Mouse (Mus musculus): ENCODE results near the gene Pars2.

Gene Pars2

DNA sequence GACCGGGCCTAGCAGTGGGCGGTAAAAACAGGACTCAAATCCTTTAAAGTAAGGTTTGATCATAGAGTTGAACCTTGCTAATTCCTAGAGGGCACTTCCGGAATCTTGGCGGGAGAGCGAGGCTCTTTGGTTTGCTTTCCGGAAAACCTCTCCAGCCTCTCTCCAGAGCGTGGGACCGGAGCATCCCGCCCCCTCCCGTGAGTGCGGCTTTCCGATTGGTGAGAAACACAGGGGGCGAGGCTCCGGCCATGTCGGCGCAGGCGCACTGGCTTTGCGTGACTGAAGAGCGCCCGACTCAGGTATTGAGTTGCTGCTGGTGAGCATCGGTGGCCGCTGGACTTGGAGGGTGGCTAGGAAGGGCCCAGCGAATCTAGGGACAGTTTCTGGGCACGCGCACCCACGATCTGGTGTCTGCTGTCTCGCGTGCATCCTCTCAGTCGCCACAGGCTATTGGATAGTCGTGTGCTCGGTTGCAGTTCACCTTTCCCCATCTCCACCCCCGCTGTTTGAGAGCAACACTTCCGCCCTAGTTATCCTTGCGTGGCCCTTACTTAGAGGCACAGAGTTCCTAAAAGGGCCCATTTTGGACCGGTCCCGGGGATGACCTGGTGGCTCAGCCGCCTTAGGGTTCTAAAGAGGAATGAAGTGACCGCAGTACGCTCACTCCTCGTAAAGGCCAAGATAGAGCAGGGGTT is at the start of gene Pars2:
Gene Pars2 (plus strand): TSS at position 237 of the 695 bp plus-strand sequence.
- DNase-seq: peak; percentile 98

DNA sequence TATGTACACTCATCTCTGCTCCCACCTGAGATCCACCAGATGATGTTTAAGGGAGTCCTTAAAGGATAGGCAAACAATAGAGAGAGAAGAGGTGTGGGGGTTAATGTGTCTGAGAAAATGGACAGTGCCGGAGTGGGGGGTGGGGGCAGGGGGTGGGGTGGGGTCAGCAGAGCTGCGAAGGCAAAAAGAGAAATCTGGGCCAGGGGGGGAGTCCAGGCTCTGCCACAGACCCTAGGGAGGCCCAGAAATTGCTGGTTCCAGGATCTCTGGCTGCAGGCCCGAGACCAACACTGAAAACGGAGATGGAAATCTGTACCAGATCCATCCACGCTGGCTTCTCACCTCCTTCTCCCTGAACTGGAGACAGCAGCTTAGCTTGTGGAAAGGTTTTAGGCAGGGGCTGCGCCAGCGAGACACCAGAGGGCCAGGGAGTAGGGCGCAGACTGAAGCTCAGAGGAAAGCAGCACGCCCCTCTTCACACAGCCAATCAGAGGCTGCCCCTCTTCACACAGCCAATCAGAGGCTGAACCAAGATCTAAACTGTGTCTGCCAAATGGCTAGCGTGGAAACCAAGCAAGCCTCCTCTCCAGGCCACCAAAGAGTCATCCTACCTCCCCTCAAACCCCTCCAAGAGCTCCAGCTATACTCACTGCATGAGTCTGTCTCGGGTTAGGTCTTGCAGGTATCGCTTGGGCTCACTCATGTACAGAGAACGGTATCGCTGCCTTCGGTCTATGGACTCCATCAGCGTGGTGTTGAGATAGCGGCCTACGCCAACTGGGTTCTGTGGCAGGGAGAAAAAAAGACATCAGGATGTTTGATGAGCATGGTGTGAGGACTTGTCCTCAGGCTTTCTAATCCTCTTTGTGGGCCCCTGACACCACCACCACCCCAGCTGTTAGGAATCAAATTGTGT is 44.0 kb upstream of the Pars2 start:
- no peak for DNase-seq

DNA sequence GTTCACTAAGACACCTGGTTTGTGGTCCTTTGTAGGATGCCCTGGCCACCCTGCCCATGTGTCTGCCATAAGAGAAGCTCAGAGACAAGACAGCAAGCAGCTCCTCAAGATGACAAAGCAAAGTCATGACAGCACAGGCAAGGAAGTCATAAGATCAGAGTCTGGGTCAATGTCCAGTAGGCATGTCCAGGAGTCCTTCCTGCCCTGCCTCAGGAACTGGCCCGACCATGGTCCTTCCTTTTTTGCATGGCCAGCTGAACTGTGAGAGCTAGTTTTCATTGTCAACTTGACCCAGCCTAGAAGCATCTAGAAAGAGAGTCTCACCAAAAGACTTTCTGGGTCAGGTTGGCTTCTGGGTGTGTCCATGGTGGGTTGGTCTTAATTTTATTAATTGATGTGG is 43.0 kb upstream of the Pars2 start:
- no peak for DNase-seq

DNA sequence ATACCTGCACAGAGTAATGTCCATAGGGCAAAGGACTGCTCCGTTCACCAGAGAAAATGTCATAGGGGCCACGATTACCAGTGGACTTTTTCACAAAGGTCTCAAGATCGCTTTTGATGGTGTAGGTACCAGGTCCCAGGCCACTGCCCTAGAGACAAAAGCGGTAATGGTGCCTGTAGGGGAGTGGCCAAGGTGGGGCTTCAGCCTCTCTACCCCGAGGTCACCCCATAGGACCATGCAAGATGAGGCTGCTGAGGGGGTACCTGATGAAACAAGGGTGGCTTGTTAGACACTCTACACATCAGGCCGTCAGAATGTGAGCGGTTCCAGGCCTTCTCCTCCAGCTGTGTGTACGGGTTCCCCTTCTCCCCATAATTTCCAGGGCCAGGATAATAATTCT is 37.8 kb upstream of the Pars2 start:
- DNase-seq: no peak

DNA sequence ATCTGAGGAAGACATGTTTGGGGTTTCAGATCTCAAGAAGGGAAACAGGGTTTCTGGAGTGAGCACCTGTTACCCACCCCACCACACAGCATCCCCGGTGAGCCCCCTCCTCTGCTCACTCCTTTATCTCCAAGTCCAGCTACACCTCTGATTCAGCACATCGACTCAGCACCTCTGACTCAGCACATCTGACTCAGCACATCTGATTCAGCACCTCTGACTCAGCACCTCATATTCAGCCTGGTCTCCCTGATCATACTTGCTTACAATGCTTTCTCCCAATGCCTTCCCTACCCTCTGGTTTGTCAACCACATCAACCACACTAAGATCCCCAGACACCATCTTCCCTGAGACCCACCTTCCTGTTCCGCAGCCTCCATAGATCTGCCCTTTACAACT is 37.3 kb upstream of the Pars2 start:
- no peak for DNase-seq

DNA sequence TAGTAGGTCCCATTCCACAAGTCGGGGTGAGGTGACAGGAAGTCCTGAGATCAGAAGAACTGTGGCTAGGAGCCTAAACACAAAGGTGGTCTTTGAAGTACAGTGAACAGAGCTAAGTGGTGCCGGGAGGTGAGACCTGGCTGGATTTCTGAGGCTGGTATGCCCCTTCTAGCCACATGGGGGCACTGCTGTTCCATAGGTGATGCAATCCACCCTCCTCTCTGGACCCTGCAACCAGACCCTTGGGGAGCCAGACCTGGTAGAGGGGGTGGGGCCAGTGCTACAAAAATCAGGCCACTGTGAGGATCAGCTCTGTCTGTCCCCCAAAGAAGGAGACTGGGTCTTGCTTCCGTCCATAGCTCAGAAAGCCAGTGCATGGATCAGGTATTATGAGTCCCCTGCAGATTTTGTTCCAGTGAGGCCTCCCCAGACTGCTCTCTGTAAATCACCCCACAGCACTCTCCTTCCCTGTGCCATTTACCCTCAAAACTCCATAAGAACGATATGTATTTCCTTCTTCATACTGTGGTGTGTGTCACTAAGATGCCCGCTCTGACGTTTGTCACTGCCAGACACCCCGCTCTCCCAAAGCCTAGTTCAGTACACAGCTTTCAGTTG is 36.6 kb upstream of the Pars2 start:
- DNase-seq: peak; percentile 81

DNA sequence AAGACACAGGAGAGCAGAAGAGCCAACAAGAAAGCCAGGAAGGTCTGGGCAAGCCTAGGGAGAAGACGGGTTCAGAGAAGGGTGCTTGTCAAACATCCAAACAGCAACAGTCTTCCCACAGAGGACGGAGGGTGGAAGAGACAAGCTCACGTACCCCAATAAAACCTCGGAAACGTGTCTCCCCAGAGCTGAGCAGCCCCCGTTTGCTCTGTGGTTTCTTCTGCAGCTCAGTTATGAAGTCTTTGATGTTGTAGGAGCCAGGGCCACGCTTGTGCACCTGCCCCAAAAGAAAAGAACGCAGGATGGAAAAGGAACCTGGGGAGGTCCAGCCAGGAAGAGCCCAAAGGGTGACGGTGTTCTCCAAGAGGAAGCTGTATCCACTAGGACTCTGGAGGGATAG is 36.0 kb upstream of the Pars2 start:
- DNase-seq: no peak

DNA sequence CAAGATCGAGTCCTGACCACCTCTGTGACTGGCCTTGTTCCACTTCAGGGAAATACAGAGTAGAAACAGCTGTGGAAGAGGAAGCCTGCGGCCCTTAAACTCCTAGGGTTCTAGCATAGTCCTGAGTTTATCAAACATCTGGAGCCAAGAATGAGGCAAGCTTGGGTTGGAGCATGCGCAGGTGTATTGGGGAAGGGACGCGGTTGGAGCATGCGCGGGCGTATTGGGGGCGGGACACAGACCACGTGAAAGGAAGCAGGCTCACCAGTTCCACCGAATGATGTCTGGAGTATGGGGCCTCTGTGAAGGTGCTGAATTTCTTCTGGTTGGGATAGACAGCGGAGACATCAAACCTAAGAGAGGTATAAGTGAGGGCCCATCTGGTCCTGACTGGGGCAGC is 35.2 kb upstream of the Pars2 start:
- no peak for DNase-seq

DNA sequence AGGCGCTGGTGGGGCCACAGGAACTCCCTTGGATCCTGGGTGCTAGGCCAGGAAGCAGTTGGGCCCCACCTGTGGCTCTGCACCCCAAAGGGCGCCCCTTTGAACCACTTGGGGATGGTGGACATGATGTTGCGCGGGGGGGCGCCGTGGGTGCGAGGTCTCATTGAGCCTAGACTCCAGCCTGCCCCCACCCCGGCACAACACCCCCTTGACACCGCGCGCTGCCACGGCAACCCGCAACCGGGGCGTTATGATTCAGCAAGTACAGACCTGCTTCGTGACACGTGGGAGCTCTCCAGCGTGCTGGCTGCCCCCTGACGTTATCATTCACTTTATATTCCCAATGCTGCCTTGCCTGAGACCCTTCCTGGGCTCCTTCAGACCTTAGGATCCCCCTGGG is 33.8 kb upstream of the Pars2 start, which contains the start of gene Lexm:
Gene Lexm (minus strand): TSS at position 186 of the 400 bp plus-strand sequence.
- peak; percentile 37 for DNase-seq

DNA sequence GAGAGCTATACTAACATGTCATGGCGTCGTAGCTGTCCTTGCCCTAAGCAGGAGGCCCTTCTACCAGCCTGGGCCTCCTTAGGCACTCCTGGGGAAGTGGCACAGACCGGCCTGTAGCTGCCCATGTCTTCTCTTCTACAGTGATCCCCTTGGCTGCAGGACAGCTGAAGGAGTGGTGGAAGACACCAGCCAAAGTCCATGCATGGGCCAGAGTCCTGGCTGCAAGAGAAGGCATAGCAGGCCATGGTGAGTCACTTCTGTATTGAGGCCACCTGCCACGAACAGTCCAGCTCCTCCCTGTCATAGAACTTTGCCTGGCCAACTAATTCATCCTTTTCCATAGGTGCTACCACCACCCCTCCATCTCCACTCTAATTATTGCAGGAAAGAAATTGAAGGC is 32.0 kb upstream of the Pars2 start:
- DNase-seq: no peak

DNA sequence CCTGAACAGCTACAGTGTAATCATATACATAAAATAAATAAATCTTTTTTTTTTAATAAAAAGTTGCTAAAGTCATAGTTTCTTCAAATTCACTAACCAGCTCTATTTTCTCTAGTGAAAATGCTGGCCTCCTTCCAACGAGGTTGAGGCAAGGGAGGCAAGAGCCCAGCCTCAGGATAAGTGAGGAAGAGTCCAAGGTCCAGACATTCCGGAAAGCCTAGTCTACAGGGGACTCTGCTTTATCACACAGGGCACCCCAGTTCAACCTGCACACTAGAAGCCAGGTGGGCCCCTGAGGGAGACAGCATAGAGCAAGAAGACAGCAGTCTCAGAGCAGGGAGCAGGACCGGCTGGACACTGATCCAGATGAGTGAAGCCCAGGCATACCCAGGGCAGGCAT is 29.4 kb upstream of the Pars2 start:
- peak; percentile 54 for DNase-seq

DNA sequence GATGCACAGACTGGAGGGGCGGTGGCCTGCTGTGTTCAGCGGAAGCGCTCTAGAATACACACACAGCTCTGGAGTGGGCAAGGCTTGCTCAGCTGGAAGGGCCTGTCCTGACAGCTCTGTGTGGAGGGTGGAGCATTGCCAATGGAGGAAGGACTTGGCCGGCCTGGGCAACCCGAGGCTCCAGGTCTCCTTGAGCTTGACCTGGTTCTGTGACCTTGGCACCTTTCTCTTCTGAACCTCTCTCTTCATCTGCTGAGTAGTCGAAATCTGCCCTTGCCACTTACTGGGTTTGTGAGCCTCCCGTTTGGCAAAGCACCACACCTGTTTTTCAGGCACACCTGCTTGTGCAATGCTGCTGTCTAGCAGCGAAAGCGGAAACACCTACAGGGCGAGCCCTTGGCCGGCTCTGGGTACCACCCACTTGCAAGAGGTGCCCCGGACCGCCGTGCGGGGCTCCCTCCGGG is 28.8 kb upstream of the Pars2 start, which contains the start of gene Ttc22:
Gene Ttc22 (plus strand): TSS at position 403 of the 464 bp plus-strand sequence.
- DNase-seq: peak; percentile 59

DNA sequence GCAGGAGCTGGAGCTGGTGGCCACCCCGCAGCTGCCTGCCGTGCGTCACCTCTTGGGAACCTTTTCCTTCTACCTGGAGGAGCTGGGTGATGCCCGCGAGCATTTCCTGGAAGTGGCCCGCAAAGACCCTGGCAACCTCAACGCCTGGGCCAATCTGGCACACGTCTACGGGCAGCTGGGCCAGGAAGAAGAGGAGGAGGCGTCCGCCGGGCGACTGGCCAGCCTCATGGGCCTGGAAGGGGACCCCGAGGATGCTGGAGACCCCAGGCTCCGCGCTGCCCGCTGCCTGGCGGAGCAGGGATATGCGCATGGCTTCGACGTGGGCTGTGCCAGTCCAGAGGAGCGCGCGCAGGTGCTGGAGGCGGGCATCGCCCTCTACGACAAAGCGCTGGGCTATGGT is 28.2 kb upstream of the Pars2 start:
- DNase-seq: no peak

DNA sequence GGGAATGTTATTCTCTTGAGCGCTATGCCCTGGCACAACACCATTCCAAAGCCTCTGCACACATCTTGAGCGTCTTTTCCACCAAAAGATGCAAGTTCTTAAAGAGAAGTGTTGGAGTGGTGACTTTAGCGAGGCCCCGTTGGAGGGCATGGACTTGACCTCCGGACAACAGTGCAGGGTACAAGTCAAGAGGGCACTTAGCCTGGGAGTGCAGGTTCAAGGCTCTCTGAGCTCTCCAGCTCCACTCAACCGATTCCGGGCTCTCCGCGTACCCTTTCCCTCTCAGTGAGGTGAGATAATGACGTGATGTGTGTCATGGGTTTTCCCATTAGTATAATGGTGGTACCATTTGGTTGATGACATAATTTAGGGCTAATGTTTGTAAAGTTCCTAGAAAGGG is 26.6 kb upstream of the Pars2 start:
- no peak for DNase-seq

DNA sequence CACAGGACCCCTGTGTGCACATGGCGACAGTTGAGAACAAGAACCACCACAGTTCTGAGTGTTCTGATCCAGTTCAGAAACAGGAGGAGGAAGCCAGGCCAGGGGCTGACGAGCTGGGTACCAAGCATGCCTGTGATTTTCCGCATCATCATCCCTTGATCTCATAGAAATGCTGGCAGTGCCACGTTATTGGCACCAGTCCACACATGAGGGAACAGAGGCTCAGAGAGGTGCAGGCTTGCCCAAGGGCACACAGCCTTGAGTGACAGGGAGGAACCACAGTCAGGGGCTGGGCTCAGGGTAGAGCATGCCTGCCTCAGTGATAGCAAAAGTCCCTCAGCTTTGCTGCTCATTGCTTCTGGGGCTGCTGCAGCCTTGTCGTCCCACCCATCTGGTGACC is 23.1 kb upstream of the Pars2 start:
- DNase-seq: no peak

DNA sequence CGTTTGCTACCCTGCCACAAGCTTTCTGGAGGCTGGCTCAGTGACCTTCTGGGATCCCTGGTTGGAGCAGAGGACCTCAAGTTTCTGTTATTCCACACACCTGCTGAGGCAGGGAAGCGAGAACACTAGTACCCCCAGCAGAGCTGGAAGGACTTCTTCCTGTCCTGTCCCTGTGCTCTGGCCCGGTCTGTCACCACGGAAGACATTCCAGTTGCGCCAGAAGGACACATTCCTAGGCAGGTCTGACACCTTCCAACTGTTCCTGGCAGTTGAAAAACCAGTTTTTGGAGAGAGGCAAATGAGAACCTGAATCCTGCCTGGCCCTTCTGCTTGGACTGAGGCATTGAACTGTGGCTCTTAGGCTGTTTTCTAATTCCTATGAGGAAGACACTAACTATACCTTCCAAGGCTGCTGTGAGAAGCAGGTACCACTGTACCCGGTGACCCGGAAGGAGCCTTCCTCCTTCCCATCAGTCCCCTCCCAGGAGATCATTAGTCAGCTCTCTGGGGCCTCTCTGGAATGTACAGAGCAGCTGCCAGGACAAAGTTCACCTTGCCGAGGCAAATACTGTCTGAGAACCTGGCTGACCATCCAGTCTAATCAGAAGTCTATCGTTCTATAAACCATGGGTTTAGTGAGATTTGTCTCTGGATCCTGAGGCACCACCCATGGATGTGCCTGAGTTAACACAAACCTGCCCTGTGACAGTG is 22.1 kb upstream of the Pars2 start:
- peak; percentile 63 for DNase-seq

DNA sequence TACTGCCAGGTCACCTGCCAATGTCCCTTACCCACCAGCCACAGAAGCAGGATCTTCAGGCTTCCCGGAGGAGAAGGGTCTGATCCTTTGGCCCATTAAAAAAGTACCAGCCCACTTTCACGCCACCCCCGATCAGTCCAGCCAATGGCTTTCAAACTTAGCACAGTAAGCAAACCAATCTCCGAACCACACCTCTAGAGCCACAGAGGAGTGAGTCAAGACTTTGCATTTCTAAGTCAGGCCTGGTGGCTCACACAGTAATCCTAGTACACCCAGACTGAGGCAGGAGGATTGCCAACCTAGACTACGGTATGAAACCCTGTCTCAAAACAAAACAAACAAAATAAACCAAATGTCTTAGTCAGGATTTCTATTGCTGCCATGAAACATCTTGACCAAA is 21.5 kb upstream of the Pars2 start:
- peak; percentile 28 for DNase-seq

DNA sequence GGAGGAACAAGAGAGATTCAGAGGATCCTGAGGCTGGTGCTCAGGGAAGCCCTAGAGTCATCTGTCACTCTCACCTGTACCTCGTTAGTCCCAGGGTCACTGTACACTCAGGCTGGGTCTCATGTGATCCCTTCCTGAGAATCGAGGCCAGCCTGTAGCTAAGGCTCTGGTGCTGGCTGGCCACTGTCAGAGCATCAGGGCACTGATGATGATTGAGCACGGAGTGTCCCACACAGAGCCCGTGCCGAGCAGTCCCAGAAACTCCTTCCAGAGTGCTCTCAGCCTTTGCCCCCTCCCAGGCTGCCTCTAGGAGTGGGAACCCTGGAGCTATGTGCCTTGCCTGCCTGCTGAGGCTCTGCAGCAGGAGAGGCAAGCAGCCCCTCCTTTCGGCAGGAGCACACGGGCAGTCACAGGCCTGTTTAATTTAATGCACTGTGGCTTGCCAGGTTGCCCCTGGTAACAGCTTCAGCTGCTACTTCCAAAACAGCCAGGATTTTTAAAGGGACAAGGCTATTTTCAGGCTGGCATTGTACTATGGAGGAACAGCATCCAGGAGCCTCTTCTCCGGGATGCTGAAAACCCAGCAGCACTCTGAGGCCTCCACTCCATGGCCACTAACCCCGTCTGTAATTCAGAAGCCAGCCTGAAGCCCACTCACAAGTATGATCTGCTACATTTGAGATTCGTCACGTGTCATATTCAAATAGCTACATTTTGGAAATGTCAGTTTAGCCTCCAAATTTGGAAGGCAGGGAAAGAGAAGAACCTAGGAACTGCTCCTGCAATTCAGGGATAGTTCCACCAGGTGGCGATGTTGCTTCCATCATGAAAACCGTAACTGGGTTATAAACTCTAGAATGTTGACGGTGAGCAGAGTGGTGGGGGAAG is 20.3 kb upstream of the Pars2 start:
- DNase-seq: peak; percentile 81

DNA sequence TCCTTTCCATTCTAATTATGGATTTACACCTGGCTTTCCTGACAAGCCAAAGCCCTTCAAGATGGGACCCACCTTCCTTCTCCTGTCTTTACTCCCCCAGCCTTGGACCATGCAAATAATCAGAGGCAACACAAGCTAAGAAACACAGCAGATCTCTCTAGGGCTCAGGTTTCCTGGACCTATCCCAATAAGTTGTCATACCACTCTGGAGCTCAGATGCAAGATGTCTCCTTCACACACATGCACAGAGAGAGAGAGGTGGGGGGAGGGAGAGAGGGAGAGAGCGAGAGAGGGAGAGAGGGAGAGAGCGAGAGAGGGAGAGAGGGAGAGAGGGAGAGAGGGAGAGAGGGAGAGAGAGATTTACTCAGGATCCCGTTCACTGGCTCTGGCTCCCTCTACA is 18.6 kb upstream of the Pars2 start:
- DNase-seq: no peak

DNA sequence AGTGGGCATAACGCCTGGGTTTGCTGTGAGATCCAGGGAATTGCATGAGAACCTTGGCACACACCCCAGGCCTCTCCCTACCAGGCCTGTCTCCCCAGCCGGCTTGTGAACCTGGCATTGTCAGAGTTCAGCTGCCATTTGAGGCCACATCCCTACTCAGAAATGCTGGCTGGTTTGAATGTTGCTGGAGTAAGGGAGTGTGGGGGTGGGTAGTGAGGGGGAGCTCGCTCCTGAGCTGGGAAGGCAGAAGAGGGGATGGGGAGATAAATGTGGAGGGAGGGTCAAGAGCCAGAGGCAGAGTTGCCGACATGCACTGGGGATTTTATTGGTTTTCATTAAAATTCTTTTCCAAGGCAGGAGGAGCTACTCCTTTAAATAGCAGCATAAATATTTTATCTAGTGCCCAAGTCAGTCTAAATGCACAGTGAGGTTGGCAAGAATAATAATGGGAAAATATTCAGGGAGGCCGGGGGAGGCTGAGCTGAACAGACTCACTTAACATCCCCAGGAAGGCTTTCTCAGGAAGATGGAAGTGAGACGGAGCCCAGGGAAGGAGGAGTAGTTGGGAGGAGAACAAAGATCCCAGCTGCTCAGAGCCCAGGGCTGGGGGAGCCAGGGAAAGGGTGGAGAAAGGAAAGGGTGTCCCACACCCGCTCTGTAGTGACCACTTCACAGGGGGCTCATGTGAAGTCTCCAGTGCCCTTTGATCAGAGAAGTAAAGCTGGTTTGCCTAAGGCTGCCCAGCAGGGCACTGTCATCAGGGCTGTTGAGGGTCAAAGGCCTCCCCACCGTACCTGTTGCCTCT is 17.4 kb upstream of the Pars2 start:
- peak; percentile 46 for DNase-seq

DNA sequence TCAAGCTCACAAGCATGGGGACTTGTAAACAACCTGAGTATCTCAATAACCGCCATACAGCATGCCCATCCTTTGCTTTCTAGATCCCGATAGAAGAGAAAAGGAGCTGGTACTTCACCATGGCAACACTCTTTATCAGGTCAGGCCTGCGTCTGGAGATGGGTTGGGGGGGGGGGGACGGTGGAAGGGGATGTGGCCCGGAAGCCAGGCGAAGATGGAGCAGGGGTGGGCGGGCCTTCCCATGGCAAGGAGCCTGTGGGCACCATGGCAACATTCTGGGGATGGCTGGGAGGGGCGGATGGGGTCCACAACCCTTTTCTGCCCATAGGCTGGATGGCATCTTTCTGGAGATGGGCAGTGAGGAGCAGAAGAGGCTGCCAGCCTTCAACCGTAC is 16.8 kb upstream of the Pars2 start:
- DNase-seq: no peak

Data from kidney, postnatal 10 days (tissue).